Mouse (Mus musculus) CH12.LX (cell line): ENCODE measurements at regions not wholly inside any gene's neighbourhood (a gene's known extent, or its start where the extent isn't known, plus 50 kb on each side); places are given as distances from the start of the nearest gene placed in this dataset.

ENCODE experiments used
- DNase-seq: peaks from one replicate; pipeline ENCODE4 v3.0.0-alpha.2; 2013; ENCODE audit errors: extremely low read depth
- H3K27ac ChIP-seq: 2 replicates; pipeline ENCODE4 v1.5.1; 2012; ENCODE audit warnings: low read depth, mild to moderate bottlenecking, control low read depth, moderate library complexity; ENCODE audit not compliant: insufficient read depth
- H3K27me3 ChIP-seq: replicated peaks from 2 replicates; pipeline ENCODE3; 2012; ENCODE audit warnings: inconsistent platforms
- H3K36me3 ChIP-seq, 2 experiments: replicated peaks in 1 of 2; 2 replicates each; pipeline versions ENCODE3 to v1.6.1; 2012; ENCODE audit warnings: inconsistent platforms in 1 of 2, low read length in 1 of 2, mild to moderate bottlenecking in 1 of 2, mixed read lengths in 1 of 2, moderate library complexity in 1 of 2; ENCODE audit not compliant: control insufficient read depth in 1 of 2, insufficient read depth in 1 of 2
- H3K4me1 ChIP-seq, 2 experiments: 2 replicates each; pipeline ENCODE4 v1.6.1; 2012; ENCODE audit warnings: inconsistent platforms in 1 of 2, moderate library complexity in 1 of 2; ENCODE audit not compliant: insufficient read depth in 2 of 2, control insufficient read depth in 1 of 2
- H3K4me2 ChIP-seq: 2 replicates; pipeline ENCODE4 v1.6.1; 2012; ENCODE audit warnings: low read depth, mild to moderate bottlenecking, control low read depth; ENCODE audit not compliant: poor library complexity, insufficient read depth, severe bottlenecking
- H3K4me3 ChIP-seq, 3 experiments: fragments of 150-350 bp in 1 of 3; sonication (generic) in 1 of 3; replicated peaks in 1 of 3; 2 replicates each; pipeline versions ENCODE3 to v1.5.1; 2011 to 2012; ENCODE audit warnings: low read depth in 2 of 3, low read length in 2 of 3, mild to moderate bottlenecking in 2 of 3, moderate library complexity in 2 of 3, control low read depth in 1 of 3, improper control_type of control experiment in 1 of 3, inconsistent platforms in 1 of 3, mixed read lengths in 1 of 3; ENCODE audit not compliant: poor library complexity in 1 of 3
- H3K79me2 ChIP-seq: replicated peaks from 2 replicates; pipeline ENCODE4 v1.6.1; 2012; ENCODE audit warnings: mild to moderate bottlenecking, moderate library complexity; ENCODE audit not compliant: control insufficient read depth, poor library complexity, insufficient read depth, severe bottlenecking; ENCODE audit errors: extremely low read depth
- H3K9ac ChIP-seq: 2 replicates; pipeline ENCODE4 v1.6.1; 2012; ENCODE audit warnings: low read depth, mild to moderate bottlenecking, control low read depth, moderate library complexity; ENCODE audit not compliant: insufficient read depth
- H3K9me3 ChIP-seq: replicated peaks from 2 replicates; pipeline ENCODE3; 2012; ENCODE audit warnings: low read length, inconsistent platforms, mixed read lengths
- BHLHE40 ChIP-seq: IDR thresholded peaks from 2 replicates; pipeline ENCODE4 v1.6.1; 2011; ENCODE audit warnings: mild to moderate bottlenecking, low read depth, low read length, improper control_type of control experiment
- CHD1 ChIP-seq: IDR thresholded peaks from 2 replicates; pipeline ENCODE4 v1.6.1; 2012; ENCODE audit warnings: low read depth, low read length, improper control_type of control experiment, inconsistent platforms
- CTCF ChIP-seq, 2 experiments: IDR thresholded peaks in 1 of 2; conservative IDR thresholded peaks in 1 of 2; 2 replicates each; pipeline ENCODE4 v1.5.1; 2011 to 2012; ENCODE audit warnings: low read depth in 2 of 2, low read length in 2 of 2, improper control_type of control experiment in 1 of 2, inconsistent platforms in 1 of 2, mild to moderate bottlenecking in 1 of 2, moderate library complexity in 1 of 2
- EP300 ChIP-seq: IDR thresholded peaks from 2 replicates; pipeline ENCODE4 v1.6.1; 2011; ENCODE audit warnings: low read length, improper control_type of control experiment
- ETS1 ChIP-seq: conservative IDR thresholded peaks from 2 replicates; pipeline ENCODE4 v1.6.1; 2012; ENCODE audit warnings: low read depth, mild to moderate bottlenecking, inconsistent platforms, low read length, improper control_type of control experiment, moderate library complexity
- GABPA ChIP-seq: IDR thresholded peaks from 2 replicates; pipeline ENCODE4 v1.6.1; 2012; ENCODE audit warnings: low read depth, low read length, improper control_type of control experiment, inconsistent platforms; ENCODE audit not compliant: insufficient replicate concordance
- JUND ChIP-seq: conservative IDR thresholded peaks from 2 replicates; pipeline ENCODE4 v1.6.1; 2011; ENCODE audit warnings: low read depth, low read length, improper control_type of control experiment
- MYC ChIP-seq: IDR thresholded peaks from 2 replicates; pipeline ENCODE4 v1.6.1; 2011; ENCODE audit warnings: low read depth, mild to moderate bottlenecking, improper control_type of control experiment, low read length
- NRF1 ChIP-seq: IDR thresholded peaks from 2 replicates; pipeline ENCODE4 v1.6.1; 2014; ENCODE audit warnings: low read depth, mild to moderate bottlenecking, inconsistent platforms, low read length, improper control_type of control experiment, moderate library complexity
- PAX5 ChIP-seq: IDR thresholded peaks from 2 replicates; pipeline ENCODE4 v1.6.1; 2012; ENCODE audit warnings: low read length, inconsistent platforms, mixed read lengths
- RAD21 ChIP-seq: IDR thresholded peaks from 2 replicates; pipeline ENCODE4 v1.6.1; 2011; ENCODE audit warnings: low read depth, mild to moderate bottlenecking, low read length, improper control_type of control experiment, moderate library complexity
- SIN3A ChIP-seq: IDR thresholded peaks from 2 replicates; pipeline ENCODE4 v1.6.1; 2012; ENCODE audit warnings: low read length, improper control_type of control experiment, inconsistent platforms
- SMC3 ChIP-seq: IDR thresholded peaks from 2 replicates; pipeline ENCODE4 v1.6.1; 2011; ENCODE audit warnings: low read depth, low read length, improper control_type of control experiment
- TCF12 ChIP-seq: IDR thresholded peaks from 2 replicates; pipeline ENCODE4 v1.6.1; 2014; ENCODE audit warnings: low read depth, mild to moderate bottlenecking, inconsistent platforms, low read length, improper control_type of control experiment
- USF1 ChIP-seq: IDR thresholded peaks from 2 replicates; pipeline ENCODE4 v1.6.1; 2014; ENCODE audit warnings: low read depth, mild to moderate bottlenecking, inconsistent platforms, low read length, improper control_type of control experiment
- USF2 ChIP-seq: conservative IDR thresholded peaks from 2 replicates; pipeline ENCODE4 v1.6.1; 2011; ENCODE audit warnings: low read depth, low read length, improper control_type of control experiment
- ZKSCAN1 ChIP-seq: IDR thresholded peaks from 2 replicates; pipeline ENCODE4 v1.6.1; 2012; ENCODE audit warnings: low read depth, inconsistent platforms, low read length, improper control_type of control experiment, borderline replicate concordance
- ZMIZ1 ChIP-seq: IDR thresholded peaks from 2 replicates; pipeline ENCODE4 v1.6.1; 2012; ENCODE audit warnings: low read depth, mild to moderate bottlenecking, inconsistent platforms, low read length, improper control_type of control experiment
- dilution Hi-C: fragments of 300-500 bp; cut with MboI; formaldehyde crosslinking; loops from 2 replicates; pipeline ENCODE4 v1.14.3; 2020; ENCODE audit warnings: low sequenced_read_pairs; ENCODE audit not compliant: extremely low pct_unique_long_range_greater_than_20kb, extremely low pct_ligation_motif_present
- in situ Hi-C: fragments of 300-500 bp; cut with MboI; formaldehyde crosslinking; loops from 3 replicates; pipeline ENCODE4 v1.14.3; 2019; ENCODE audit warnings: low sequenced_read_pairs, low pct_ligation_motif_present, low pct_unique_long_range_greater_than_20kb, mixed read lengths

DNA sequence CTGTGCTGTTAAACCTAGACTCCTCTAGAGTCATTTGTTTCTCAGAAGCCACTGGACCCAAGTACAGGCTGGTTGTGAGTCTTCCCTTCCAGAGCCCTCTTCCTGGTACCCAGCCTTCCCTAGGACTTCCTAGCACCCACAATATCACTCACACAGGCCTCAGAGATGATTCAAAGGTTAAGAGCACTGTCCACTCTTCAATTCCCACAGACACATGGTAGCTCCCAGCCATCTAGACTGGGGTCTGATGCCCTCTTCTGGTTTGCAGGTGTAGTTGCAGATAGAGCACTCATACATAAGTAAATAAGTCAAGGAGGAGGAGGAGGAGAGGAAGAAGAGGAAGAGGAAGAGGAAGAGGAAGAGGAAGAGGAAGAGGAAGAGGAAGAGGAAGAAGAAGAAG, 163.3 kb upstream of the Rapgef5 start:
- H3K4me3 ChIP-seq: no peak overlapping the region
- H3K4me2 ChIP-seq: no peak overlapping the region
- no peaks in the 10 kb centered on the region for H3K79me2 ChIP-seq
- TF ChIP-seq PAX5 (no peak), TCF12 (no peak), ETS1 (no peak), NRF1 (no peak), USF2 (no peak), JUND (no peak), ZKSCAN1 (no peak), RAD21 (peak; percentile 48), BHLHE40 (no peak), CTCF (conservative IDR thresholded peaks at IDR 0.05 in 1 of 2, IDR thresholded peaks at IDR 0.05 in 1 of 2; ENCODE audit: low read depth in 2 of 2, low read length in 2 of 2) (peak in 1 of 2 experiments; percentile 59; a peak in 2 of 4 replicates), SIN3A (no peak), MYC (0 out of 2 replicates have a peak, but pooled peaks have one; percentile 22), SMC3 (peak; percentile 35; the same call in 1 of the 2 replicates), GABPA (no peak), USF1 (no peak)
- peaks cover 0 to 11% of the 10 kb centered on the region in 2 experiments; a peak in 2 of 4 replicates for H3K4me1 ChIP-seq
- H3K9me3 ChIP-seq: no peaks in the 10 kb centered on the region
- DNase-seq: peak; percentile 29
- no peak overlapping the region for H3K27ac ChIP-seq
- in situ Hi-C loops (no loop called here), dilution Hi-C loops (no loop called here)
- H3K27me3 ChIP-seq: peaks cover 3% of the 10 kb centered on the region
- H3K36me3 ChIP-seq: no peaks in the 10 kb centered on the region
- H3K9ac ChIP-seq: no peak overlapping the region

DNA sequence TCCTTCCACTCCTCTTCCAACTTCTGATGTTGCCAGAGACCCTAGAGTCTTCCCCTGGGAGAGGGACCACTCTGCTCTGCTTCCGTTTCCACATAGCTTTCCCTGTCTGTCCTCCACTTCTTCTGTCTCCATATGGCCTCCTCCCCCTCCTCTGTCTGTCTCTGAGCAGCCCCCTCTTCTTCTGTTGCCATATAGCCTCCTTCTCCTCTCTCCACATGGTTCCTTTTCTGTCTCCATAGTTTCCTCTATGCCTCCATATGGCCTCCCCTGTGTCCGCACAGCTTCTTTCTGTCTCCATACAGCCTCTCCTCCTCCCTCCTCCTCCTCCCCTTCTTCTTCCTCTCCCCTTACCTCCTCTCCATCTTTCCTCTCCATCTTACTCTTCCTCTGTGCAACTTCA, 158.5 kb upstream of the Rapgef5 start:
- no peaks in the 10 kb centered on the region for H3K9me3 ChIP-seq
- peaks cover 0 to 13% of the 10 kb centered on the region in 2 experiments; a peak in 2 of 4 replicates for H3K4me1 ChIP-seq
- no peaks in the 10 kb centered on the region for H3K27me3 ChIP-seq
- dilution Hi-C loops: no loop called here
- no peak overlapping the region for H3K27ac ChIP-seq
- H3K4me3 ChIP-seq: no peak overlapping the region
- no peak overlapping the region for H3K4me2 ChIP-seq
- H3K9ac ChIP-seq: no peak overlapping the region
- in situ Hi-C loops: no loop called here
- H3K36me3 ChIP-seq: no peaks in the 10 kb centered on the region
- H3K79me2 ChIP-seq: no peaks in the 10 kb centered on the region
- no peak for TF ChIP-seq SMC3
- no peak for TF ChIP-seq EP300
- TF ChIP-seq ZKSCAN1: no peak
- TF ChIP-seq ZMIZ1: no peak
- TF ChIP-seq CHD1: no peak
- no peak for TF ChIP-seq USF2
- TF ChIP-seq, all 38 proteins: peak for 0
- no peak for DNase-seq
